Mouse (Mus musculus) stomach, postnatal 0 days (tissue): Measurements from ENCODE around the gene Gm21663.

Experiments used
- CTCF ChIP-seq: IDR thresholded peaks from 2 replicates; pipeline ENCODE4 v1.5.1; 2016; ENCODE audit warnings: antibody characterized with exemption, low read depth, mild to moderate bottlenecking, moderate library complexity
- EP300 ChIP-seq: optimal IDR thresholded peaks from 2 replicates; pipeline ENCODE3; 2016; ENCODE audit warnings: antibody characterized with exemption

- TF ChIP-seq EP300 (no peak), CTCF (no peak)
These were observed 52.3 kb downstream of the Gm21663 start for GRCm38 (mm10) chr5:25889746-25890382.
